15 mouse cellular contexts compared by ENCODE assay signal in genomic region chr12:111779544-111779943, GRCm38 (mm10). TPM values are rescaled to one million over a fixed set of nuclear protein-coding genes. Genes with fewer than 3 reads are reported as not detected.
DNase-seq lines count a peak whose midpoint lies in the region; ATAC-seq and TF ChIP-seq lines count a peak whose summit lies in the region.
"Had no signal": no experiment of that assay in that cellular context is flagged by ENCODE, and none has a peak within 500 bp of the region (broad histone marks: within the 10 kb centered on the region; RNA-seq: fewer than 3 reads in every experiment).

No protein-coding gene starts in this region.

- ATAC-seq in kidney, embryonic 15.5 days (replicated peaks; ENCODE audit: low FRiP score), result no peak
- ATAC-seq: forebrain, embryonic 15.5 days had no signal

- H3K27ac ChIP-seq in kidney, adult 2 months (ENCODE audit: insufficient read depth, low read depth, low read length), result no peak overlapping the region
- H3K27ac ChIP-seq in kidney, embryonic 15.5 days, result no peak overlapping the region
- no peak overlapping the region for H3K27ac ChIP-seq in testis, adult 2 months (ENCODE audit: control insufficient read depth, insufficient read depth, low read depth, low read length)
- no peak overlapping the region for H3K27ac ChIP-seq in MEL (ENCODE audit: control insufficient read depth, low read depth, low read length)
- H3K27ac ChIP-seq: forebrain, embryonic 15.5 days; hindbrain, embryonic 12.5 days; macrophage had no signal

- peak; percentile 58 for TF ChIP-seq RAD21 in MEL (IDR thresholded peaks at IDR 0.05; ENCODE audit: low read depth, low read length)

- TF ChIP-seq POLR2A in kidney, adult 2 months (IDR thresholded peaks at IDR 0.05; ENCODE audit: low read depth, low read length), result no peak
- TF ChIP-seq POLR2A in testis, adult 2 months (IDR thresholded peaks at IDR 0.05; ENCODE audit: control insufficient read depth, low read depth, low read length), result no peak
- TF ChIP-seq POLR2A in MEL (IDR thresholded peaks at IDR 0.05; ENCODE audit: control insufficient read depth in 1 of 2, insufficient read depth in 1 of 2, low read depth in 1 of 2, low read length in 2 of 2, poor library complexity in 1 of 2), result no peak

- peak; percentile 46 for TF ChIP-seq CTCF in kidney, adult 2 months (conservative IDR thresholded peaks at IDR 0.05; ENCODE audit: insufficient read depth, insufficient read length, low read depth, low read length)
- TF ChIP-seq CTCF in testis, adult 2 months (IDR thresholded peaks at IDR 0.05; ENCODE audit: control insufficient read depth, insufficient read depth, insufficient replicate concordance, low read depth, low read length), result peak; percentile 8; the same call in 1 of the 2 replicates
- peak; percentile 46 to 76 (median 66) for TF ChIP-seq CTCF in MEL (IDR thresholded peaks at IDR 0.05 in 2 of 3, conservative IDR thresholded peaks at IDR 0.05 in 1 of 3; ENCODE audit: control insufficient read depth in 1 of 3, insufficient read depth in 1 of 3, low read depth in 2 of 3, low read length in 3 of 3, poor library complexity in 1 of 3, severe bottlenecking in 1 of 3)

- no peaks in the 10 kb centered on the region for H3K27me3 ChIP-seq in kidney, adult 2 months (replicated peaks; ENCODE audit: control insufficient read depth, insufficient read depth, low read length)
- H3K27me3 ChIP-seq in kidney, embryonic 15.5 days, result no peaks in the 10 kb centered on the region
- H3K27me3 ChIP-seq in testis, adult 2 months (ENCODE audit: control insufficient read depth, insufficient read depth, low read length), result no peaks in the 10 kb centered on the region
- no peaks in the 10 kb centered on the region for H3K27me3 ChIP-seq in MEL (ENCODE audit: control insufficient read depth in 1 of 2, insufficient read depth in 2 of 2, low read length in 2 of 2)
- no peaks in the 10 kb centered on the region for H3K27me3 ChIP-seq in splenic B cell, adult 2 months (ENCODE audit: control insufficient read depth, insufficient read depth, low read length, poor library complexity, severe bottlenecking)
- H3K27me3 ChIP-seq: forebrain, embryonic 15.5 days; hindbrain, embryonic 12.5 days had no signal

- no peaks in the 10 kb centered on the region; the same call in 1 of the 2 replicates for H3K36me3 ChIP-seq in kidney, adult 2 months (ENCODE audit: control insufficient read depth, insufficient read depth, low read length)
- peaks cover 97% of the 10 kb centered on the region for H3K36me3 ChIP-seq in kidney, embryonic 15.5 days
- no peaks in the 10 kb centered on the region for H3K36me3 ChIP-seq in testis, adult 2 months (ENCODE audit: control insufficient read depth, insufficient read depth, low read length)
- peaks cover 0 to 10% of the 10 kb centered on the region in 2 experiments; a peak in 2 of 4 replicates for H3K36me3 ChIP-seq in MEL (ENCODE audit: control insufficient read depth in 1 of 2, insufficient read depth in 2 of 2, low read length in 2 of 2)
- H3K36me3 ChIP-seq in splenic B cell, adult 2 months (ENCODE audit: control insufficient read depth, insufficient read depth, low read length, poor library complexity, severe bottlenecking), result peaks cover 4% of the 10 kb centered on the region

- no peaks in the 10 kb centered on the region for H3K79me2 ChIP-seq in MEL (ENCODE audit: control insufficient read depth, insufficient read depth, low read length, poor library complexity)

- H3K4me2 ChIP-seq in kidney, embryonic 15.5 days, result no peak overlapping the region
- H3K4me2 ChIP-seq: forebrain, embryonic 15.5 days; hindbrain, embryonic 12.5 days had no signal

- no peak overlapping the region for H3K4me3 ChIP-seq in kidney, adult 2 months (ENCODE audit: insufficient read depth, low read depth, low read length)
- H3K4me3 ChIP-seq in kidney, embryonic 15.5 days (replicated peaks), result no peak overlapping the region
- H3K4me3 ChIP-seq in testis, adult 2 months (ENCODE audit: control insufficient read depth, low read depth, low read length), result no peak overlapping the region
- no peak overlapping the region for H3K4me3 ChIP-seq in MEL (ENCODE audit: control insufficient read depth in 1 of 2, insufficient read depth in 1 of 2, low read depth in 2 of 2, low read length in 2 of 2)
- H3K4me3 ChIP-seq: forebrain, embryonic 15.5 days; hindbrain, embryonic 12.5 days had no signal

- DNase-seq in kidney, adult 2 months, result no peak
- no peak for DNase-seq in testis, postnatal 14 days (ENCODE audit: low spot score)
- DNase-seq in MEL (ENCODE audit: low read depth, low spot score), result peak; percentile 62
- peak; percentile 24 for DNase-seq in splenic B cell, adult 2 months (ENCODE audit: low read depth, low spot score)
- no peak for DNase-seq in gastrocnemius, adult 8-10 months (ENCODE audit: low spot score in 2 of 2)
- DNase-seq in spleen, adult 18-20 months, result no peak
- DNase-seq: cerebellum, postnatal 25 days; gastrocnemius, postnatal 14 days; kidney, adult 9 months; right cerebral cortex, adult 18-20 months had no signal

- H3K9me3 ChIP-seq in kidney, embryonic 15.5 days (replicated peaks), result no peaks in the 10 kb centered on the region
- no peaks in the 10 kb centered on the region for H3K9me3 ChIP-seq in MEL (replicated peaks; ENCODE audit: insufficient read depth, low read length)
- H3K9me3 ChIP-seq: forebrain, embryonic 15.5 days; hindbrain, embryonic 12.5 days had no signal

- WGBS in kidney, adult 2 months, result 91% methylated on average over 1 of the region's 1 CpGs
- 93% methylated on average over 1 of the region's 1 CpGs for WGBS in kidney, embryonic 15.5 days

- H3K9ac ChIP-seq in kidney, embryonic 15.5 days, result no peak overlapping the region
- no peak overlapping the region for H3K9ac ChIP-seq in MEL (ENCODE audit: control insufficient read depth, low read depth, low read length, poor library complexity, severe bottlenecking)
- H3K9ac ChIP-seq: forebrain, embryonic 15.5 days; hindbrain, embryonic 12.5 days had no signal

- H3K4me1 ChIP-seq in kidney, adult 2 months (ENCODE audit: control insufficient read depth, insufficient read depth, low read length), result no peaks in the 10 kb centered on the region
- H3K4me1 ChIP-seq in kidney, embryonic 15.5 days, result no peaks in the 10 kb centered on the region; the same call in 1 of the 2 replicates
- H3K4me1 ChIP-seq in testis, adult 2 months (ENCODE audit: control insufficient read depth, insufficient read depth, low read length), result no peaks in the 10 kb centered on the region
- H3K4me1 ChIP-seq in MEL (ENCODE audit: control insufficient read depth in 1 of 2, insufficient read depth in 2 of 2, low read length in 2 of 2), result no peaks in the 10 kb centered on the region
- H3K4me1 ChIP-seq: forebrain, embryonic 15.5 days had no signal

- TF ChIP-seq EP300 in MEL (IDR thresholded peaks at IDR 0.05; ENCODE audit: low read depth in 1 of 2, low read length in 2 of 2), result no peak

TF ChIP-seq in MEL, 35 proteins besides CTCF, POLR2A, EP300 and RAD21:
- TF ChIP-seq POLR2AphosphoS2 (IDR thresholded peaks at IDR 0.05; ENCODE audit: low read length) (no peak), POLR2AphosphoS5 (IDR thresholded peaks at IDR 0.05; ENCODE audit: borderline replicate concordance, low read depth, low read length) (no peak), MAZ (IDR thresholded peaks at IDR 0.05; ENCODE audit: low read depth, low read length) (no peak), SMC3 (IDR thresholded peaks at IDR 0.05; ENCODE audit: low read depth, low read length) (peak; percentile 52), ZC3H11A (IDR thresholded peaks at IDR 0.05; ENCODE audit: low read depth, low read length) (peak; percentile 21; the same call in 1 of the 2 replicates), TCF12 (IDR thresholded peaks at IDR 0.05; ENCODE audit: low read depth, low read length) (no peak), MXI1 (IDR thresholded peaks at IDR 0.05; ENCODE audit: low read depth, low read length) (no peak), NRF1 (IDR thresholded peaks at IDR 0.05; ENCODE audit: insufficient read depth, low read depth, low read length, poor library complexity, severe bottlenecking) (no peak)
TF ChIP-seq in MEL: peak in this region for 2.

RNA-seq across cellular contexts. Expression of gene Klc1, which starts 20.9 kb away (rescaled TPM):
- 40.3 and 44.3 TPM in 2 replicates for polyA plus RNA-seq in kidney, adult 2 months (2012; rRNA removed)
- 81.8 and 98.5 TPM in 2 replicates for polyA plus RNA-seq in kidney, embryonic 15.5 days (2015; fragmentation: Nextera tagmentation; extraction: Ambion mirVana)
- 9.6 and 11.1 TPM in 2 replicates for polyA plus RNA-seq in testis, adult 2 months (2012; rRNA removed)
- 29.1 and 30.7 TPM in 2 replicates for total RNA-seq in MEL (2012; rRNA removed)
- 10 to 100 TPM in 1 of 2 experiments, not detected in 1; 60.4 TPM for polyA plus RNA-seq in MEL (2012; ENCODE audit: insufficient read depth in 1 of 2, insufficient read length in 2 of 2, low read depth in 1 of 2, low replicate concordance in 2 of 2, missing spikeins in 1 of 2)
- total RNA-seq in gastrocnemius, adult 8-10 months (2022), result 10 to 100 TPM; 47.9 to 62.7 (median 50.9) TPM

RNA-seq across cellular contexts. Expression of gene Xrcc3, which starts 34.1 kb away (rescaled TPM):
- polyA plus RNA-seq in kidney, adult 2 months (2012; rRNA removed), result 5.3 and 6.0 TPM in 2 replicates
- polyA plus RNA-seq in kidney, embryonic 15.5 days (2015; fragmentation: Nextera tagmentation; extraction: Ambion mirVana), result 14.0 and 14.3 TPM in 2 replicates
- polyA plus RNA-seq in testis, adult 2 months (2012; rRNA removed), result 7.6 and 8.7 TPM in 2 replicates
- total RNA-seq in MEL (2012; rRNA removed), result 9.0 and 10.0 TPM in 2 replicates
- polyA plus RNA-seq in MEL (2012; ENCODE audit: insufficient read depth in 1 of 2, insufficient read length in 2 of 2, low read depth in 1 of 2, low replicate concordance in 2 of 2, missing spikeins in 1 of 2), result 10 to 100 TPM in 1 of 2 experiments, not detected in 1; 18.8 TPM
- total RNA-seq in gastrocnemius, adult 8-10 months (2022), result under 1 TPM in 1 of 4 experiments, not detected in 3; 0.46 TPM

RNA-seq across cellular contexts. Expression of gene Zfyve21, which starts 34.4 kb away (rescaled TPM):
- polyA plus RNA-seq in kidney, adult 2 months (2012; rRNA removed), result 97.0 and 105 TPM in 2 replicates
- polyA plus RNA-seq in kidney, embryonic 15.5 days (2015; fragmentation: Nextera tagmentation; extraction: Ambion mirVana), result 117 and 125 TPM in 2 replicates
- polyA plus RNA-seq in testis, adult 2 months (2012; rRNA removed), result 22.6 and 23.8 TPM in 2 replicates
- total RNA-seq in MEL (2012; rRNA removed), result 7.2 and 8.1 TPM in 2 replicates
- 1 to 10 TPM in 1 of 2 experiments, not detected in 1; 9.1 TPM for polyA plus RNA-seq in MEL (2012; ENCODE audit: insufficient read depth in 1 of 2, insufficient read length in 2 of 2, low read depth in 1 of 2, low replicate concordance in 2 of 2, missing spikeins in 1 of 2)
- 10 to 100 TPM; 11.2 to 18.5 (median 15.2) TPM for total RNA-seq in gastrocnemius, adult 8-10 months (2022)

Comparison
In these comparisons a context has a peak if more than half of its experiments do, and no peak if none do; other contexts are left out.
1. DNase-seq: peak in MEL (single experiment) and splenic B cell, adult 2 months (single experiment); none in kidney, adult 2 months (single experiment), testis, postnatal 14 days (single experiment), gastrocnemius, adult 8-10 months (0 of 2) and spleen, adult 18-20 months (0 of 2).
2. CTCF ChIP-seq: peak in every context shown above with its lines; median percentile 66 in MEL; 46 in kidney, adult 2 months; 8 in testis, adult 2 months.